Mouse (Mus musculus) embryonic fibroblast, embryonic 13.5 days (primary cell): ENCODE data around the gene Apoc4.

ENCODE experiments used
- CTCF ChIP-seq: IDR thresholded peaks from 2 replicates; pipeline ENCODE4 v1.5.1; 2011; ENCODE audit warnings: mild to moderate bottlenecking, control low read depth, low read length, moderate library complexity, borderline replicate concordance; ENCODE audit not compliant: insufficient read depth
- POLR2A ChIP-seq: IDR thresholded peaks from 2 replicates; pipeline ENCODE4 v1.6.1; 2011; ENCODE audit warnings: low read depth, mild to moderate bottlenecking, control low read depth, low read length, moderate library complexity

DNA sequence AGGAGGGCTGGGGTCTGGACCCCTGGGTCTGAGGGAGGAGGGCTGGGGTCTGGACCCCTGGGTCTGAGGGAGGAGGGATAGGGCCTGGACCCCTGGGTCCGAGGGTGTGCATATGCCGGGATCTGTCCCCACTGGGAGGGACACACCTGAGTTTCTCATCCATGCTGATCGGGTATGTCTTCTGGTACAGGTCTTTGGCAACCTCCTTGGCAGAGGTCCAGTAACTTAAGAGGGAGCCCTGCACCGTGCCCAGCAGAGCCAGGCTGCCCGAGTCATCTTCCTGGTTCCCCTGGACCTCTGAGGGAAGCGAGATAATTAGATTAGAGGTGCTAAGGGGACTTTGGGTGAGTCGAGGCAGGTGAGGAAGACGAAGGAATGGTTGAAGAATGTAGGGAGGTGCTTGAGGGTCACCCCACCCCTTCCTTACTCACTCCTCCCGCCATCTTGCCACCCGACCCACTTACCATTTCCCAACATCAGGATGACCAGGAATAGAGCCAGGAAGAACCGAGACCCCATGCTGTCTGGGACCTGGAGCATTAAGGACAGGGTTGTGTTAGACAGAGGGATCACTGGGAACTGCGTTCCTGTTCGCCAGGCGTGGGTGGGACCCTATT lies 8.1 kb downstream of the Apoc4 start:
- no peak for TF ChIP-seq CTCF
- no peak for TF ChIP-seq POLR2A
